Mouse (Mus musculus): ENCODE measurements around the gene Nrp2.
A peak's percentile ranks its signal among the peaks of the same experiment; 100 is the strongest.

DNA sequence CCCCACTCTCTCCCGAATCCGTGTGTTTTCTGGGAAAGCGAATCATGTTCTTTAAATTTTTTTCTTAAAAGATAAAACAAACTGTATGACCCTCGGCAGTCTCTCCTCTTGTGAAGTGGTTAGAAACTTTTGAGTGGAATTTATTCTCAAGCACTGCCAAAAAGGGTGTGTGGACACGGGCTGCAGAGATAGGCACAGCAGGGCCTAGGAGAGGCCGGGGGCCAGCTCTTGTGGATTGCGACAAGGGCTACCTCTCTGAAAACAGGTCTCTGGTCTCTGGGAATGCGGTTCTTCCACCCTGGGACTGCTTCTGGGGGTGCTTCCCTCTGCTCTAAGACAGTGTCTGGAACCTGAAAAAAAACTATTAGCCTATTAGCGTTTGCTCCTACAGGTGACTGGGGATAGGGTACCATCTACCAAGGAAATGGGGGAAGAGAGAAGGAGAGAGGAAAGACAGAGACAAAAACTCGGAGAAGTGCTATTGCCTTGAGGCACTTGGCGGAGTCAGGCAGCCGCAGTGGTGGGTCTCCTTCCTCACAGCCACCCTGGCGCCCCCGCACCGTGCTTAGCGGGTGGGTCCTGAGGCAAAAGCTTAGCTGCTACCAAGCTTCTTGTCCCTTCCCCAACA, 1.9 kb downstream of the Nrp2 start:
- TF ChIP-seq CTCF (IDR thresholded peaks at IDR 0.05; ENCODE audit: low read depth, low read length) (peak; percentile 29; the same call in 1 of the 2 replicates), POLR2A (IDR thresholded peaks at IDR 0.05; ENCODE audit: borderline replicate concordance, low read depth, low read length) (no peak)

All from bone marrow macrophage, adult 2 months (primary cell).